Mouse (Mus musculus) hindbrain, embryonic 15.5 days (tissue): Measurements from ENCODE around the gene Rab8a. TPM values are rescaled to one million over a fixed set of nuclear protein-coding genes. Genes with fewer than 3 reads are reported as not detected.
A peak's percentile ranks its signal among the peaks of the same experiment; 100 is the strongest.
"Not testable (repeated sequence)": the region's sequence is repeated elsewhere in the genome, so short reads cannot be mapped to it uniquely, and the experiment has no call there.

ENCODE experiments used
- ATAC-seq: fragments of 200-750 bp; cut with Nextera tagmentation; 2 replicates; pipeline ENCODE4 v1.8.0; 2017; ENCODE audit warnings: low read depth, moderate number of reproducible peaks, moderate TSS enrichment; ENCODE audit not compliant: low FRiP score
- H3K27ac ChIP-seq: fragments of 300-500 bp; sonication (generic); replicated peaks from 2 replicates; pipeline ENCODE4 v1.5.1; 2015; ENCODE audit warnings: mild to moderate bottlenecking, inconsistent platforms
- H3K27me3 ChIP-seq: fragments of 300-500 bp; sonication (generic); 2 replicates; pipeline ENCODE4 v1.6.1; 2015; ENCODE audit warnings: control low read depth, inconsistent platforms
- H3K36me3 ChIP-seq: fragments of 300-500 bp; sonication (generic); 2 replicates; pipeline ENCODE4 v1.6.1; 2015; ENCODE audit warnings: control low read depth, inconsistent platforms
- H3K4me1 ChIP-seq: fragments of 300-500 bp; sonication (generic); replicated peaks from 2 replicates; pipeline ENCODE4 v1.6.1; 2015; ENCODE audit warnings: control low read depth, inconsistent platforms
- H3K4me2 ChIP-seq: fragments of 300-500 bp; sonication (generic); 2 replicates; pipeline ENCODE4 v1.6.1; 2015; ENCODE audit warnings: moderate library complexity, mild to moderate bottlenecking, inconsistent platforms
- H3K4me3 ChIP-seq: fragments of 300-500 bp; sonication (generic); 2 replicates; pipeline ENCODE4 v1.5.1; 2015; ENCODE audit warnings: mild to moderate bottlenecking, inconsistent platforms
- H3K9ac ChIP-seq: fragments of 300-500 bp; sonication (generic); 2 replicates; pipeline ENCODE4 v1.6.1; 2015; ENCODE audit warnings: inconsistent platforms
- H3K9me3 ChIP-seq: fragments of 300-500 bp; sonication (generic); 2 replicates; pipeline ENCODE4 v1.6.1; 2016; ENCODE audit warnings: control low read depth, inconsistent platforms
- WGBS: fragments of 180-500 bp; shearing (Covaris S2); methylation state at CpG from one replicate; pipeline ENCODE4 v1.1.7; 2015; 5-methylcytosine and 5-hydroxymethylcytosine counted together
- polyA plus RNA-seq: library from polyadenylated mRNA; unstranded; fragments of >200 nt; fragmentation: Nextera tagmentation; extraction: Ambion mirVana; gene quantifications from 2 replicates; pipeline ENCODE4 v1.2.1, GENCODE M21; 2015

Rab8a gene
- polyA plus RNA-seq, result 84.2 and 85.7 TPM in 2 replicates

DNA sequence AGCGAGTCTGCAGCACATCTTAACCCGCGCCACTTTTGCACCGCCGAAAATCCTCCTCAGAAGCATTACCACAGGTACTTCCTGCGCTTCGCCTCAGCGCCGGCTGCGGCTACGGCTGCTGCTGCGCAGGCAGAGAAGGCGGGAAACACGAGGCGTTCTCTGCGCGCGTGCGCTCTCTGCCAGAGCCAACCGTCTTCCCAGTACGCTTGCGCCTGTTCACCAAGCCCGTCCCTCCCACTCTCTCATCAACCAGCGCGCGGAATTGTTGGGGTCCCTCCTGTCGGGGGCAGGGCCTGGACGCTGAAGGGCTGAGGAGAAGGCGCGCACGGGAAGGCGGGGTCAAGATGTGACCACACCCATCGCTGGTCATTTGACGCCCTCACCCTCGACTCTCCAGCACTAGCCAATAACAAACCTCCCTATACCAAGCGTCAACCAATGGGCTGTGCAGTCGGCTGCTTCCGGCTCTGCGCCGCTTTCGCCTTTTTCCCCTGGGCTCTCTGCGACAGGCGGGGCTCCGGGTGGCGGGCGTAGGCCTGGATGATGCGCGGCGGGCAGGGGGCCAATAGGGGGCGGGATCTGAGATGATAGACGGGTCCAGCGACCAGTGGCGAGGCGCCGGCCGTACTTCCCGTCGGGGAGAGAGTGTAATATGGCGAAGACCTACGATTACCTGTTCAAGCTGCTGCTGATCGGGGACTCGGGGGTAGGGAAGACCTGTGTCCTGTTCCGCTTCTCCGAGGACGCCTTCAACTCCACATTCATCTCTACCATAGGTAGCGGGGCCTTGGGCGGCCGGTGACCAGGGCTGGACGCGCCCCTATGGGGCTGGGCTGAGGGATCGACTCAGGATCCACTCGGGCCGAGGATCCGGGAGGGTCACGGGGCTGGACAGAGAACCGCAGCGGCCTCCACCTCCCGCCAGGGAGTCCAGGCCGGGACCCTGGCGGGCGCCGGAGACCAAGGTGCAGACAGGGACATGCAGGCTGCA is at the start of gene Rab8a:
Gene Rab8a, plus strand, starts transcription at position 494 of the 991 bp plus-strand sequence.
- peak within 1 kb of the TSS; percentile 85 for H3K4me3 ChIP-seq
- H3K4me2 ChIP-seq, result peak within 1 kb of the TSS; percentile 74
- H3K9ac ChIP-seq, result peak within 1 kb of the TSS; percentile 87
- peaks cover 24% of the 10 kb centered on the region for H3K4me1 ChIP-seq
- ATAC-seq, result peak; percentile 99
- H3K27ac ChIP-seq, result peak within 1 kb of the TSS; percentile 84
- no peaks in the 10 kb centered on the region for H3K9me3 ChIP-seq
- no peaks in the 10 kb centered on the region for H3K27me3 ChIP-seq
- H3K36me3 ChIP-seq, result no peaks in the 10 kb centered on the region; the same call in 1 of the 2 replicates
- under 1% methylated on average over 82 of the region's 82 CpGs for WGBS

DNA sequence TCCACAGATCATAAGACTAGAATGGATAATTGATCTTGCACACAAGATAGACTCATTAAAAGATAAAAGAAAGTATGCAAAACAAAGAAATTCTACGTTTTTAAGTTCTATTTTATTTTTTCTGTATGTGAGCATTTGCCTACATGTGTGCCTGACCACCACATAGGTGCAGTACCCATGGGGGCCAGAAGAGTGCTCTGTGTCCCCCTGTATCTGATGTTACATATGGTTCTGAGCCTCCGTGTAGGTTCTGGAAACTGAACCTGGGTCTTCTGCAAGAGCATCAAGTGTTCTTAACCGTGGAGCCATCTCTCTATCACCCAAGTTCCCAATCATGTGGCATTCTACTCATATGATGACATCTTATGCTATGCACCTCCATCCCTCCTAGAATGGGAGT is 48.5 kb upstream of the Rab8a start:
- Histone ChIP-seq H3K27ac (no peak overlapping the region), H3K4me1 (no peaks in the 10 kb centered on the region), H3K4me3 (no peak overlapping the region), H3K9me3 (no peaks in the 10 kb centered on the region), H3K27me3 (no peaks in the 10 kb centered on the region), H3K9ac (no peak overlapping the region), H3K36me3 (no peaks in the 10 kb centered on the region), H3K4me2 (no peak overlapping the region)
- ATAC-seq, result no peak
- WGBS, result 77% methylated on average over 3 of the region's 3 CpGs

- Histone ChIP-seq H3K4me3 (no peak overlapping the region), H3K27ac (no peak overlapping the region), H3K4me1 (no peaks in the 10 kb centered on the region), H3K4me2 (no peak overlapping the region), H3K27me3 (no peaks in the 10 kb centered on the region), H3K9ac (no peak overlapping the region), H3K36me3 (no peaks in the 10 kb centered on the region), H3K9me3 (no peaks in the 10 kb centered on the region)
- ATAC-seq, result no peak
- 93% methylated on average over 2 of the region's 2 CpGs for WGBS
Observed at GRCm38 (mm10) chr8:72115202-72115601, 45.8 kb upstream of the Rab8a start.

DNA sequence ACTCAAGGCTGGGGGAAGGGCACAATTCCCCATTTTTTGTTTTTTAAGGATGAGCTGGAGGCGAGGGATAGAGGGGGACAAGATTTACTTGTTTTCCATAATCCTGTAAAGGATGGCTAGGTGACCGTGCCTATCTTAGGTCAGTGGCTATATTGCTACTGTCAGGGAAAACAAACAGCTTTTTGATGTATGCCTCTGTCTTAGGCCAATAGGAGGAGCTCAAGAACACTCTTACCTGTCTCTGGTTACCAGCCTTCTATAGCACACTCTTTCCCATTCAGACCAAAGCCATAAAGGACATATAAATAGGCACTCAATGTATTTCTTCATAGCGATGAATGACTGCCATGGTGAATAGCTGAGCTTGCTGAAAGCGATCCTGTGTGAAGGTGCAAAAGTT is 42.4 kb upstream of the Rab8a start:
- Histone ChIP-seq H3K4me2 (no peak overlapping the region), H3K4me3 (no peak overlapping the region), H3K27ac (no peak overlapping the region), H3K27me3 (no peaks in the 10 kb centered on the region), H3K9ac (no peak overlapping the region), H3K9me3 (no peaks in the 10 kb centered on the region), H3K4me1 (no peaks in the 10 kb centered on the region), H3K36me3 (no peaks in the 10 kb centered on the region)
- ATAC-seq, result no peak
- 54% methylated on average over 4 of the region's 4 CpGs for WGBS

- not testable (repeated sequence) for H3K27ac ChIP-seq, H3K4me1 ChIP-seq, H3K4me3 ChIP-seq, H3K27me3 ChIP-seq, H3K4me2 ChIP-seq, H3K9me3 ChIP-seq, H3K9ac ChIP-seq, ATAC-seq, H3K36me3 ChIP-seq
- 62% methylated on average over 3 of the region's 3 CpGs for WGBS
Observed at GRCm38 (mm10) chr8:72121486-72121885, 39.5 kb upstream of the Rab8a start.

GRCm38 (mm10) chr8:72121997-72122396 is 39.0 kb upstream of the Rab8a start:
- no peak overlapping the region for H3K9ac ChIP-seq
- no peaks in the 10 kb centered on the region for H3K4me1 ChIP-seq
- no peak for ATAC-seq
- no peak overlapping the region for H3K4me3 ChIP-seq
- H3K4me2 ChIP-seq, result no peak overlapping the region
- no peaks in the 10 kb centered on the region for H3K36me3 ChIP-seq
- H3K9me3 ChIP-seq, result no peaks in the 10 kb centered on the region
- H3K27ac ChIP-seq, result no peak overlapping the region
- H3K27me3 ChIP-seq, result no peaks in the 10 kb centered on the region
- WGBS, result 69% methylated on average over 1 of the region's 1 CpGs

DNA sequence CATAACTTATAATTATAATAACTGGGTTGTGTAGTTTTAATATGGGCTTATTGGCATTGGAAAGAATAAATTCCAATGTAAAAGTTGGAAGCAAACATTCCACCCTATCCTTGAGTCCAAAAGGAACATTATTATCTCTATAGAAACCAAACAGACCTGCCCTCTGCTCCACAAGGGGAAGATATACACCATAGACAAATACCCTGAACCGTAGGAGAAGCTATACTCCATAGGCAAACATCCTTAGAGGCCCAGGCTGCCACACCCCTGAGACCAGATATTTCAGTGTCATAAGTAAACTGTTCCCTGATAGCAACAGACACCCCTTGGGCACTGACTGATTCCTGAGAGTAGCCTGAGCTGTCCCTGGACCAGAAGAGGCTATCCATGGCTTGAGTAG is 33.2 kb upstream of the Rab8a start:
- WGBS, result 83% methylated on average over 1 of the region's 1 CpGs
- ATAC-seq, result no peak

GRCm38 (mm10) chr8:72131251-72131650 is 29.7 kb upstream of the Rab8a start:
- H3K27me3 ChIP-seq, result no peaks in the 10 kb centered on the region
- ATAC-seq, result no peak

More for the DNA sequence above, 33.2 kb upstream of the Rab8a start:
- Histone ChIP-seq H3K36me3 (no peaks in the 10 kb centered on the region), H3K27ac (no peak overlapping the region), H3K4me1 (no peaks in the 10 kb centered on the region), H3K4me3 (no peak overlapping the region), H3K27me3 (no peaks in the 10 kb centered on the region), H3K9ac (no peak overlapping the region), H3K4me2 (no peak overlapping the region), H3K9me3 (no peaks in the 10 kb centered on the region)

DNA sequence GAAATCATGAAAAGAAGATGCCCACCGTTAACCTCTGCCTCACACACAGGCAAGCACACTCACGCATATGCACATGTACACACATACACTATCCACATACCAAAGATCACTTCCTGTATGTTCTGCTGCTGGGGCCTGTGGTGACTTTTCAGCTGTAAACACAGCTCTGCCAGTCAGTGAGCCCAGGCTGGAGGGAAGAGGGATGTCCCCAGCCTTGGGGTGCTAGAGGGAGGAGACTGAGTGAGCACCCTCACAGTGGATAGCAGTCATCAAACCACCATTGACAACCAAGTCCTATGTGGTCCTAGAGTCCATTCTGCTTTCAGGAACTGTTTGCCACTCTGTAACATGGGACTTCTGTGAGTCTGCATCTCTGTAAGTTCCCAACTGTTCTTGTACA is 29.1 kb upstream of the Rab8a start:
- Histone ChIP-seq H3K36me3 (no peaks in the 10 kb centered on the region), H3K27ac (no peak overlapping the region), H3K4me2 (no peak overlapping the region), H3K4me1 (peaks cover 11% of the 10 kb centered on the region), H3K9me3 (no peaks in the 10 kb centered on the region), H3K9ac (no peak overlapping the region), H3K27me3 (no peaks in the 10 kb centered on the region), H3K4me3 (no peak overlapping the region)
- WGBS, result 88% methylated on average over 2 of the region's 2 CpGs
- ATAC-seq, result no peak

More at GRCm38 (mm10) chr8:72131251-72131650, 29.7 kb upstream of the Rab8a start:
- Histone ChIP-seq H3K4me1 (peaks cover 5% of the 10 kb centered on the region), H3K9ac (no peak overlapping the region), H3K27ac (no peak overlapping the region), H3K4me3 (no peak overlapping the region), H3K36me3 (no peaks in the 10 kb centered on the region), H3K4me2 (no peak overlapping the region), H3K9me3 (no peaks in the 10 kb centered on the region)
- 79% methylated on average over 2 of the region's 2 CpGs for WGBS

GRCm38 (mm10) chr8:72132417-72132816 is 28.6 kb upstream of the Rab8a start:
- Histone ChIP-seq H3K4me3 (no peak overlapping the region), H3K36me3 (no peaks in the 10 kb centered on the region), H3K4me1 (peaks cover 16% of the 10 kb centered on the region), H3K9me3 (no peaks in the 10 kb centered on the region), H3K27me3 (no peaks in the 10 kb centered on the region), H3K4me2 (no peak overlapping the region), H3K9ac (no peak overlapping the region), H3K27ac (no peak overlapping the region)
- WGBS, result 78% methylated on average over 1 of the region's 1 CpGs
- no peak for ATAC-seq

- H3K9ac ChIP-seq, result no peak overlapping the region
- H3K36me3 ChIP-seq, result no peaks in the 10 kb centered on the region
- no peaks in the 10 kb centered on the region for H3K9me3 ChIP-seq
- H3K4me1 ChIP-seq, result peaks cover 18% of the 10 kb centered on the region
- H3K4me2 ChIP-seq, result no peak overlapping the region
- ATAC-seq, result no peak
- no peaks in the 10 kb centered on the region for H3K27me3 ChIP-seq
- H3K4me3 ChIP-seq, result no peak overlapping the region
- WGBS, result 92% methylated on average over 1 of the region's 1 CpGs
- H3K27ac ChIP-seq, result no peak overlapping the region
Observed at GRCm38 (mm10) chr8:72132891-72133290, 28.1 kb upstream of the Rab8a start.

DNA sequence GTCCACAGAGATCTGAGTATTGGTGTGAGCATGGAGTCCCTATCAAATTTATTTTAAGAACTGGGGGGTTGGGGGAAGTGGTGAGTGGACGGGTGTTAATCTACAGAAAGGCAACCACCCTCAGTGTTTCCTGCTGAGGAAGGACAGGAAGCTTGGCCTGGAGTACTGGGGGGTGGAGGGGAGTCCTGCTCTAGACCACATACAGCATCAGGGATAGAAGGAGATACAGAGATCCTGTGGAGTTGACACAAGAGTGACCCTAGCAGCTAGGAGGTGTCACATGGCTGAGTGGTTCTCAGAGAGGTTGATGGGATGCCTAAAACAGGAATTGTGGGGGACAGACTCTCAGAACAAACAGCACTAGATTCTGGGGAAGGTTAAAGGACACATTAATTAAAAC is 27.5 kb upstream of the Rab8a start:
- H3K4me2 ChIP-seq, result no peak overlapping the region
- ATAC-seq, result no peak
- no peak overlapping the region for H3K4me3 ChIP-seq
- H3K4me1 ChIP-seq, result peaks cover 18% of the 10 kb centered on the region
- H3K9me3 ChIP-seq, result no peaks in the 10 kb centered on the region
- no peak overlapping the region for H3K27ac ChIP-seq
- no peaks in the 10 kb centered on the region for H3K27me3 ChIP-seq
- no peak overlapping the region for H3K9ac ChIP-seq
- WGBS, result 68% methylated on average over 1 of the region's 1 CpGs
- H3K36me3 ChIP-seq, result no peaks in the 10 kb centered on the region
